Mouse (Mus musculus) heart, postnatal 36 days (tissue): ENCODE results near the gene Klf11. TPM values are rescaled to one million over a fixed set of nuclear protein-coding genes. Genes with fewer than 3 reads are reported as not detected.
"Not testable (repeated sequence)": the region's sequence is repeated elsewhere in the genome, so short reads cannot be mapped to it uniquely, and the experiment has no call there.

ENCODE experiments used
- DNase-seq, 2 experiments: peaks; one replicate each; pipeline ENCODE4 v3.0.0; 2021 to 2022
- intact Hi-C: fragments of 180-260 bp; cut with DNase I; formaldehyde crosslinking; loops from one replicate; pipeline ENCODE4 v1.15.1; 2025
- total RNA-seq, 2 experiments: library from RNA; stranded (reverse); gene quantifications; 2 replicates each; pipeline ENCODE4 v1.2.3; 2021

Klf11 gene
- total RNA-seq, result 10 to 100 TPM; 10.9 to 16.4 TPM

- intact Hi-C loops, result no loop called here
Measured at GRCm38 (mm10) chr12:24651063-24651557, at the start of gene Klf11. Gene Klf11, plus strand, starts transcription at chr12:24651274.

DNA sequence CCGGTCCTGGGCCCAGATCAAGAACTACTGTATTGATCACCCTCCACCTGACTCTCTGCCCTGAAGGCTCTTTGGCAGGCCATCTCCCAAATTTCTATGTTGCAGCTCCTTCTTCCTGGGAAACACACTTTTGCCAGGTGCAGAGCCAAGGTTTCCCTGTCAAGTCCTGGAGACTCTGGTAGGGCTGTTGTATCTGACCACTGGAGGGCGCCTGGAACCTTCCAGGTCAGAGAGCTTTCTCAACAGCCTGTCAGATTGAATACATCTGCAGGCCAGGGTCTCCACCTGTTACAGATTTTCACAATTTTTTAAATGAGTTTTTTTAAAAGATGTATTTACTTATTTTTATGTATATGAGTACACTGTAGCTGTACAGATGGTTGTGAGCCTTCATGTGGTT, 47.8 kb upstream of the Klf11 start:
- intact Hi-C loops, result loop anchor here (1.0 to 5.0 kb wide), 2 partner anchors 74 to 94 kb away; no protein-coding TSS in a partner anchor
- peak; percentile 75 to 82 for DNase-seq

More at GRCm38 (mm10) chr12:24651063-24651557, at the start of gene Klf11:
- peak; percentile 98 to 99 for DNase-seq

DNA sequence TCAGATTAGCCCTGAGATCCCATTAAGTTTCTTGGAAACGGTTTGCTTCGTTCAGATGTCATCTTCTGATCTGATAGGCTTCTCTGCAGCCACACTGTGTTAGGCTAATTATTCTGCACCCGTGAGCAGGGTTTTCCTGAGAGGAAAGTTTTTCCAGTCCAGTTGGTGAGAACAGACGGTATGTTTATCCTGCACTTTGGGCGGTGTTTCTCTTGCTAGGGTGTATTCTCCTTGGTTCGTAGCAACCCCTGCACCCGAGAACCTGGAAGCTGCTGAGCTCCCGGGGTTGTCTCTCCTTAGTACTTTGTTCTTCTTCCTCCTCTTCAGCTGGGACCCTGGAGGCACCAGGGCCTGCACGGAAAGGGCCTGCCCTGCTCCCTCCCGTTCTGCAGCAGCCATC, 44.9 kb upstream of the Klf11 start:
- DNase-seq, result no peak
- intact Hi-C loops, result loop anchor here (2.0 kb wide), 1 partner anchor 25 kb away; no protein-coding TSS in a partner anchor

GRCm38 (mm10) chr12:24612591-24612990, 38.5 kb upstream of the Klf11 start:
- intact Hi-C loops, result no loop called here

GRCm38 (mm10) chr12:24614452-24615075, 36.5 kb upstream of the Klf11 start:
- intact Hi-C loops, result no loop called here
- DNase-seq, result no peak

More at GRCm38 (mm10) chr12:24612591-24612990, 38.5 kb upstream of the Klf11 start:
- no peak for DNase-seq

GRCm38 (mm10) chr12:24615140-24615539, 35.9 kb upstream of the Klf11 start:
- intact Hi-C loops, result no loop called here

DNA sequence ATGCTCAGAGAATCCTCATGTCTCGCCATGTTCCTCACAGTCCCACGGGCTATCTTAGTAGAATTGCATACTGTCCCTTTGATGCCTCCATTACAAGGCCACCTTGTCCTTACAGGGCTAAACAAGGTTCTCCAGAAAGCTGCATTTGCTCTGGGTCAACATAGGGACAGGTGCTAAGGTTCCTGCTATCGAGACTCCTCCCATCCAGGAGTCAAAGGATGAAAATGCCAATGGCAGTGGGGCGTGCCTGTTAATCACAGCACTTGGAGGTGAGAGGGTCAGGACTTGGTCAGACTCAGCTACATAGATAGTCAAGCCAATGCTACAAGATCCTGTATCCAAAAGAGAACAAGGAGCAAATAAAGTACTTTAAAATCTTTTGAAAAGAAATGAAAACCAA, 31.6 kb upstream of the Klf11 start:
- intact Hi-C loops, result no loop called here
- no peak for DNase-seq

More at GRCm38 (mm10) chr12:24615140-24615539, 35.9 kb upstream of the Klf11 start:
- DNase-seq, result no peak

DNA sequence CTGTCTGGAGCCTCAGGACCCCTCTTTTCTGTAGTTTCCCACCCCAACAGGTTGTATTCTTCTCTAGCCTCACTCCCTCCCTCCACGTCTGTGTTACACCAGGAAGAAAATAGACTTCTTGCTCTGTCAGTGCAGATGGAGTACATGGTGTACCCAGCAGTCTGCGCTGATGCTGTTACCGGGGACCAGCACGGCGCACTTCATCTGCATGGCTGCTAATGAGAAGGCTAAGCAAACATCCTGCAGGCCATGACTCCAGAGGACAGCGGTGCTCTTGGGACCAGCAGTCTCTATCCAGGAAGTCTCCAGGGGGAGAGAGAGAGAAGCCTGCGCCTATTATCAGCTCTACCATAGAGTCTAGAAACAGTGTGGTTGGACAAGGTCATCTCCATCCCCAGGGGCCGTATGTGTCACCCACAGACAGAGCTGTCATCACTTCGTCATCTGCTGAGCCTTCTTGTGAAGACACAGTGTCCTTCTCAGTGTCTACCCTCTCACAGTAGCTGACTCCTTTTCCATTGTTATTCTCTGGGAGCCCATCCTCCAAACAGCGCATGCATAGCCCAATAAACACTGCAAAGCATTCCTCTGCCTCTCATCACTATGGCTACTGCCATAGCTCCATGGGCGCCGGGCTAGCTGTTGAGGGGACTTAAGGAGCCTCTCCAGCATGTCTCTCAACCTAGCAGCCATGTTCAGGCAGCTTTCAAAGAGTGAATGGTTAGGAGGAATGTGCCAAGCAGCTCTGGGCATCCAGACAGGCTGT, 27.4 kb upstream of the Klf11 start:
- intact Hi-C loops, result no loop called here

DNA sequence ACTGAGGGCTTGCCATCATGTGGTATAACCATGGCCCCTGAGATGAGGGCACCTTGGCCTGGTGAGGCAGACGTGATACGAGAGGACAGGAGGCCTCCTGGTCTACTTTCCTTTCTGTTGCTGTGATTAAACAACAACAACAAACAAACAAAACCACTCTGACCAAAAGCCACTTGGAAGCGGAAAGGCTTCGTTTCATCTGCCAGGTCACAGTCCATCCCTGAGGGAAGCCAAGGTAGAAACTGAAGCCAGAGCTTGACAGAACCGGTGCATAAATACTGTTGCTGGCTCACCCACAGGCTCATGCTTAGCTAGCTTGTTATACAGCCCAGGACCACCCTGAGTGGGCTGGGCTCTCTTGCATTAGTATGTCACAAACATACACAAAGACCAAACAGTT, 24.7 kb upstream of the Klf11 start:
- intact Hi-C loops, result no loop called here
- no peak for DNase-seq

More for the DNA sequence above, 27.4 kb upstream of the Klf11 start:
- DNase-seq, result no peak

DNA sequence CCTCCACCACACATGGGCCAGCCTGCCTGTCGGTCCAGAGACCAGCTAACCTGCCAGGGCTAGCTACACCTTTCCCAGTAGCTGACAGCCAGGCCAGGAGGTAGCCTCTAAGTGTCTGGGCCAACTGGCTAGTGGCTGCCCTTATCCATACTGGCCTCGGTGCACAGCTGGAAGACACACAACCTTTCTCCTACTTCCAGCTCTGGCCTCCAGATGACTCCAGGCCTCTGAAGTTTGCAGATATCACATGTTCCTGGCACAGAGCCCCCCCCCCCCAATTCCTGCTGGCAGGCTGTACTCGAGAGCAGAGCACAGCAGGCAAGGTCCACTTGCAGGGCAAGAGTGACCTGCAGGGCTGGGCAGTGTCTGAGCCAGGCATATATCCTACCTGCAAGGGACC, 23.9 kb upstream of the Klf11 start:
- intact Hi-C loops, result no loop called here
- no peak for DNase-seq

DNA sequence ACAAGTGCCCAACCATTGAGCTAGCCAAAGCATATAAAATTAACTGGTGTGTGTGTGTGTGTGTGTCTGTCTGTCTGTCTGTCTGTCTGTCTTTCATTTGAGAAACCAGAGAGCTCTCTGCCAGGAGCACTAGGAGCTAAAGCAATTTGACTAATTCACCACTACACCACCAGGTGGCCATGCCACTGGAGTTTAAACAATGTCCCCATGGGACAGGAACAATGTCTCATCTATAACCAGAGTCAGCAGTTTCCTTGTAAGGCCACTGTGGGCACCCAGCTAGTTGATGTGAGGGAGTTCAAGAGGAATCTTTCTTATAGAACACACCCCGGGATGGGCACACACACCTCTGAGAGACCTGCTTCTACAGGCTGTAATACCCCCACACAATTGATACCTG, 20.9 kb upstream of the Klf11 start:
- intact Hi-C loops, result loop anchor here (1.0 to 2.0 kb wide), 3 partner anchors 23 to 67 kb away; no protein-coding TSS in a partner anchor
- DNase-seq, result peak; percentile 42 to 48

DNA sequence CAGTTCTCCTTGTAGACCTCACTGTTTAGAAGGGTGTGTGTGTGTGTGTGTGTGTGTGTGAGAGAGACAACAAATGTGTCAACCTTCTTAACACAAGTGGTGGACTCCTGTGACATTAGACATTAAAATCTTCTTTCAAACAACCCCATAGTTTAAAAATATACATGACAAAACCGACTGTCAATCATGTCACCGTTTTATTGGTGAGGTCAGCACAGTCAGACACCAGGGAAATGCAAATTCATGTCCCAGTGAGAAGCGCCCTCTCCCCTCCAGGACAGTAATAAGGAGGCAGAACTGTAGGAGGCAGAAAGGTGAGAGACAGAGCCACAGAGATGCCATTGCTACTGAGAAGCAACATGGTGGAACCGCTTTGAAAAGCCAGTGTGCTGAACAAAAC, 18.7 kb upstream of the Klf11 start:
- DNase-seq, result no peak
- intact Hi-C loops, result no loop called here

DNA sequence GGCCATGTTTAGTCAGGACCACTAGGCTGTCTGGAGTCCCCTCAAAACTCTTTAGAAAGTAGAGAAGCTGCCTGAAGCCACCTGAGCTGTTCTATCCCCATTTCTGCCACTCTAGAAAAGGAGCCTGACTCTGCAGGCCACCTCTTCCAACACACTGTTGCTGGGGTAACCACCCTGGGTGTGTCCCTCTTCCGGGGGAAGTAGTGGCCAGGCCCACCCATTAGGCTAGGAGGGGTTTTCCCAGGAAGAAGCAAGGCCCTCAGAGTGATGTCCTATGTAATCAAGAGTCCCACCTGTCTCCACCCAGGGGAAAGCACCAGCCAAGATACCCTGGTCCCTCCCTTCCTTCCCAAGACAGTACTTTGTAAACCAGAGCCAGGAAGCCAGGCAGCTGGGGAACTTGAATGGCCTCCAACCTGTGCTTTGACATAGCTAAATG, 17.3 kb upstream of the Klf11 start:
- intact Hi-C loops, result no loop called here

DNA sequence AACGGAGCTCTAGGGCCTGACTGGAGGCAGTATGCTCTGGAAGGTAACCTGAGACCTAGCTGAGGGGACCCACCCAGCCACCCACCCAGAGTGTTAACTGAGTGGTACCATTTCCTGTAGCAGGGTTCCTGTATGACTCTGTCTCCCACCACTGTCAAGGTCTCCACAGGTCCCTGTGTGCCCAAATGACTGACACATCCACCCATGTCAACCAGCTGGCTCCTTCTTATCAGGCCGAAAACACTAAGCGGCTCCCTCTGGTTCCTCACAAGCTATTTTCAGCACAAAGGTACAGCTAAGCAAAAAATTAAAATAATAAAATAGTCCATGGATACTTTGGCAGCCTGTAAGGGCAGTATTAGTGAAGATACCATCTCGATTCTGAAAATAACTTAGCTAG, 16.9 kb upstream of the Klf11 start:
- intact Hi-C loops, result no loop called here
- DNase-seq, result no peak

More for the DNA sequence above, 17.3 kb upstream of the Klf11 start:
- DNase-seq, result peak; percentile 59 to 63

GRCm38 (mm10) chr12:24634648-24635047, 16.4 kb upstream of the Klf11 start:
- DNase-seq, result no peak
- intact Hi-C loops, result no loop called here

DNA sequence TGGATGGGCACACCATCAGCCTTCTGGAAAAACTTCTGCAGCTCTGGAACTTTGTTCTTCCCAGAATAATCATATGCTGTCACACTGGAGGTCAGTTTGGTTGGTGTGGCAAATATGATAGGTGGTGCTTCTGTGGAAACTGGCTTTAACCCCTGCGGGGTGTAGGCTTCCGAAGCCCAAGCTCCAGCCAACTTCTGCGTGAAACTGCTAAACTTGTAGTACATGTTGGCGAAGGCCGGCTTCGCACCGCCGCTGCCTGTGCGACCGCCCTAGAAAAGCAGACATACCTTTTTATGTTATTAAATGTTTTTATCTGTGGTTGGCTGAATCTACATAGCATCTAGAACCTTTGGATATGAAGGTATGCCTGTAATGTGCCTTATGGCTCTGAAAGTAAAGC, 12.3 kb upstream of the Klf11 start:
- intact Hi-C loops, result not testable (repeated sequence)

DNA sequence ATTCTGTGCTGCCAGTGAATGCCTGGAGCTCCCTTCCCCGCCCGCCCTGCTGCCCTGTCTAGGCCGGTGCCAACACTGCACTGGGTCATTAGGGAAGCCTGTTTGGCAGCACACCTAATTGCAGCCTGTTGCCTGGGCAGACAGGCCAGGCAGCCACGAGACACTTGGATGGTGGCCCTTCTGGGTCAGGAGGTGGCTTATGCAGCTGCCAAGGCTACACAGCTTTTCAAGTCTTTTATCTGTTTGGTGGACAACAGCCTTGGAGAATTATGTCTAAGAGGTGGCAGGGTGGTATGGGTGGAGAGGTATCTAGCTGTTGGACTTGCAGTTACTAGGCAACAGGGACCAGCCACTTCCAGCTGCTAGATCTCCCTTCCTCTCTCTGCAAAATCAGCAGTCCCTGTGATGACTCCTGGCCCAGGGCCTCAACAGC, 8.7 kb upstream of the Klf11 start:
- intact Hi-C loops, result loop anchor here (10.0 kb wide), 1 partner anchor 192 kb away; the partner anchor contains the start of gene Mboat2

More for the DNA sequence above, 12.3 kb upstream of the Klf11 start:
- not testable (repeated sequence) for DNase-seq

GRCm38 (mm10) chr12:24644125-24644571, 6.9 kb upstream of the Klf11 start:
- intact Hi-C loops, result loop anchor here (10.0 kb wide), 1 partner anchor 191 kb away; the partner anchor contains the start of gene Mboat2
- DNase-seq, result peak in 1 of 2 experiments; percentile 33

More for the DNA sequence above, 8.7 kb upstream of the Klf11 start:
- peak; percentile 69 to 76 for DNase-seq

GRCm38 (mm10) chr12:24645901-24646300, 5.2 kb upstream of the Klf11 start:
- intact Hi-C loops, result loop anchor here (10.0 kb wide), 1 partner anchor 189 kb away; the partner anchor contains the start of gene Mboat2
- no peak for DNase-seq

GRCm38 (mm10) chr12:24648094-24648493, 3.0 kb upstream of the Klf11 start:
- DNase-seq, result no peak
- intact Hi-C loops, result loop anchor here (10.0 kb wide), 1 partner anchor 187 kb away; the partner anchor contains the start of gene Mboat2
